Mouse (Mus musculus) hematopoietic stem cell, adult 5-6 weeks (primary cell): ENCODE results near the gene March10. TPM values are rescaled to one million over a fixed set of nuclear protein-coding genes. Genes with fewer than 3 reads are reported as not detected.

Source experiments
- ATAC-seq, 2 experiments: fragments of 125-278 bp in 1 of 2; replicated peaks in 1 of 2; 2 replicates each; pipeline ENCODE4 v1.8.0; 2016 to 2017; ENCODE audit warnings: inconsistent platforms in 2 of 2, mild to moderate bottlenecking in 2 of 2, moderate number of reproducible peaks in 2 of 2, low read depth in 1 of 2, moderate TSS enrichment in 1 of 2; ENCODE audit not compliant: low FRiP score in 2 of 2, poor library complexity in 2 of 2, severe bottlenecking in 2 of 2, insufficient read depth in 1 of 2, low TSS enrichment in 1 of 2
- total RNA-seq: library from RNA; stranded (forward); fragments of 172-1452, 232-1000 nt; gene quantifications from 2 replicates; pipeline ENCODE4 v1.2.3, GENCODE M21; 2017

Gene March10
- not detected in 2 replicates for total RNA-seq

DNA sequence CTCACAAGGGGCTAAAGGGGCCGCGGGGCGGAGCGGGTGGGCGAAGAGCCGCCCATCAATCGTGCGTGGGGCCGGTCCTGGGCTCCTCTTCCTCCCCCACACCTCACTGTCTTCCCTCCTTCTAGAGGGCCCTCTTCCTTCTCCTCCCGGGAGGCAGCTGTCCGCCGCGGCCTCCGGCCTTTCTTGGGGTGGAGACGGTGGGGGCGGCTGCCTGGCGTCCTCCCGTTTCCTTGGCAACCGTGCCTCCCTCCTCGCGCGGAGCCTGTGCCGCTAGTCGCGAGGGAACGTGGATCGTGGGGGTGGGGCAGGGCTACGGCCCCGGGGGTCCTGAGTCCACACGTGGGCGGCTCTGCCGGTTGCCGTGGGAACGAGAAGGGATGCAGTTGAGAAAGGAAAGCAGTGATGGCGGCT lies at the start of gene March10:
Gene March10 (minus strand): TSS at position 239 of the 411 bp plus-strand sequence.
- ATAC-seq: no peak

DNA sequence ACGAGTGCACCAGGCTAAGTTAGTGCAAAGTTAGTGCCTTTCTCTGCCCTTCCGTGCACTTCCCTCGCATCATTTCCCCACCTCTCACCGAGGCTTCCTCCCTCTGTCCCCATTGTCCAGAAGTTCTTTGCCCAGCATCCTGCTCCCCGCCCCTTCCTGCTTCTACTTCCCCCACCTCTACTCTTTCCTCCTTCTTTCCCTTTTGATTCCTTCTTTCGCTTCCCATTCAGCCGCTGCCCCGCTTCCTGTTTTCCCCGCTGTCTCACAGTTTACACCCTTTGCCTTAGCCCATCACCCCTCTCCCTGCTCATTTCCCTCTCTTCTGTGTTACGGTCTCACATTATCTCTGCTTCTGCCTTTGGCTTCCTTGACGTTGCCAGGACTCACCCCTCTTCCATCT lies 49.8 kb upstream of the March10 start:
- ATAC-seq: no peak

DNA sequence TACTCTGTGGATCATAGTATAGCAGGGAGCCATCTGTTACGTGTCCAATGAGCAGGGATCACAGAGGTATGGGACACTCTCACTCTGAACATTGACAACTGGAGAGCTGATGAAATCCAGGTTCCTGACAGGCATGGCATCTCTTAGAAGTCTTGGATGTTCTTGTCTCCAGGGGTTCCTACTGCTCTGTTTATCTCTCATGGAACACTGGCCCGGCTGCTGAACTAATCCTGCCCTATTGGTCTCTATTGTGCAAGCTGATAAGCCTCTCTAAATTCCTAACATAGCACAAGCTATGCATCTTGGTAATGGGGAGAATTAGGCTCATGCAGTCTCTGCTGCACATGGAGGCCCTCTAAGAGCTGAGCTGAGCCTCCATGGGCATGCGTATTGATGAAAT lies 48.5 kb upstream of the March10 start:
- no peak for ATAC-seq

DNA sequence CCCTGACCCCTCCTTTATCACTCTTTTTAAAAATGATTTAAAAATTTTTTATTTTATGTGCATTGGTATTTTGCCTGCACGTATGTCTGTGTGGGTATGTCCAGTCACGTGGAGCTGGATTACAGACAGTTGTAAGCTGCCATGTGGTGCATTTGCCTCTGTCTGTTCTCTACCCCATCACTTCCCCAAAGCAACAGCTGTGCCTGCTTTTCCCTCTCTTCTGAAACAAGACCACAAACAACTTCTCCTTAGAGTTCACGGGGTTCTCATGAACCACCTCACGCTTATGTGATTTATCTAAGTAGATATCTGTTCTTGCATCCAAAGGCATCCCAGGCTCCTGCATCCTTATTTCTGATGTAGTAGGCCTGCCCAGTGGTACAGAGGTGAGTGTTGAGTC lies 45.8 kb upstream of the March10 start:
- ATAC-seq: peak; percentile 46 to 51; a peak in 3 of 4 replicates

DNA sequence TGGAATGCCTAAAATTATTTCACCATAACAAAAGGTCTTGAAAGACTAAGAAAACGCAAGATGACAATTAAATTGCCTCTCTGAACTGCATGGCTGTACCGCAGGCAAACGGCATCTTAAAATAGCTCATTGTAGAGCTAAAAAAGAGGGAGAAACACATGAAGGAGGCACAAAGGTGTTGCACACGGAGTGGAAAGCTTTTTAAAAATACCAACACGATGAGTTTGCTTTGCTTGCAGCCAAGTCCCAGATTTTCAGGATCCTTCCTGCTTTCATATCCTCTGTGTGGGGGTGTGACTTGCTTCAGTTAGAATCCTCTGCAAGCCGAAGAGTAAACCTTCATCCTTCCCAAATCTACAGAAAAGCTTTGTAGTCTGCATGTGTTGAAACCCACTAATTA lies 41.0 kb upstream of the March10 start:
- no peak for ATAC-seq

DNA sequence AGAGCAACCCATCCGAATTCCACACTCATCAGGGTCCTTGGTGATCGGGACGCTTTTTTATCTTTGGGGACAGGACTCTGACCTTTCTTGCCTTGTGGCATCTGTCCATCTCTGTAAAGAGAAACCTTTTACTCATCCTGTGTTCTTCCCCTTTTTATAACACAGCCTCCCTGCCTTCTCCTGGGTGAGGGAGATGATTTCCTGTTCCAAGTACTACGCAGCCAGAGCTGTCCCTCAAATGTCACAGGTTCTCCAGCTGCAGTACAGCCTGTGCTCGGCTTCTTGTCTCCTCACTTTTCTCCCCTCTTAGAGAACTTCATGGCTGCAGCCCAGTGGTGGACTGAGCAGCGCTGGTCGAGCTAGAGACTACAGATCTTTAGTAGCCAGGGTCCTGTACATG lies 40.1 kb upstream of the March10 start:
- ATAC-seq: peak in 1 of 2 experiments; percentile 37; a peak in 1 of 4 replicates

DNA sequence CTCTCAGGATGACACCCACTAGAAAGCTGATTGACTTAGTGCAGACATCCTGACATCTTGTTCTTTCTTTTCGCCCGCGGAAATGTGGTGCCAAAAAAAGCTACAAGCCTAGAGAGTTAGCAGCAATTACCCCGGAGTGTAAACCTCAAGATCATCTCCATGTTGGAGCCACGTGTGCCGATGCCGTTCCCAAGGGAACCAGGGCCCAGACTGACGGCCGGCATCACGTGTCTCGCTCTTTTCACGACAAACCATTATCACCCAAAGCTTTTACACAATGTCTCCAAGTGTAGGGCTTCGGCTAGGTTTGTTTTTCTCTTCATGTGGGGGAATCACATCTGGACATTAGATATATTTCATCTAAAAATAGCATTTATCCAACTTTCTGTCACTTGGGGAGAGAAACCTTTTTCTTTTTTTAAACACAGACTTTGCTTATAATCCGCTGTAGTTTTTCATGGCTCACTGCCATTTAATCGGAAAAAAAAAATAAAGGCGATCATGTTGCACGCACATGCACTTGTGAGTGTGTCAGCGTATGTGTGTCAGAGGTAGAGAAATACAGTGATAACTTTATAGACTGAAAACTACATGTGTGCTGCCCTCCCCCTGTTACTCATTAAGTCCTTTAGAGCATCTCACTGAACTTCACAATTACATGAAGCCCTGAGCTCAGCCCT lies 39.2 kb upstream of the March10 start:
- no peak for ATAC-seq

DNA sequence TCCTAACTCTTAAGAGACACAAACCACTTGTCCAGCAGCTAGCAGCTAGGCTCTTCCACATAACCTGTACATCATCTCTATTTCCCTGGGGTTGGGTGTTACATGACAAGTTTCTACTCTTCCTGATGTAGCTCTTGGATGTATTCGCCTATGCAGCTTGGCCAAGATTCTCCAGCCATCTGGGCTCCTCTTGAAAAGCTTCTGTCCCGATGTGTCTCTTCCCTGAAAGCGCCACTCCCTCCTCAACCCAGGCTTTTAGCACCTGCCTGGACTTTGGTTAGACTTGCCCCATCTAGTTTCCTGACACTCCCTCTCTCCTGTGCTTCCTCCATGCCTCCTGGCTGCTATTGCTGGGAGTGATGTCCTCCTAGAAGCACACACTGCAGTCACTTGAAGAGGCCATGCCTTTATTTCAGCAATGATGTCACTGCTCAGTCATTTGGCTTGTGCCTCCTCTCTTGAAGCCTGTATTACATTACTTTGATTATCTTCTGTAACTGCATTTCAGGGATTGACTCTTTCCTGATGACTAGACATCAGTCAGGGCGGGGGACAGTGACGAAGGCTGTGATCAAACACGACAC lies 38.3 kb upstream of the March10 start:
- no peak for ATAC-seq

DNA sequence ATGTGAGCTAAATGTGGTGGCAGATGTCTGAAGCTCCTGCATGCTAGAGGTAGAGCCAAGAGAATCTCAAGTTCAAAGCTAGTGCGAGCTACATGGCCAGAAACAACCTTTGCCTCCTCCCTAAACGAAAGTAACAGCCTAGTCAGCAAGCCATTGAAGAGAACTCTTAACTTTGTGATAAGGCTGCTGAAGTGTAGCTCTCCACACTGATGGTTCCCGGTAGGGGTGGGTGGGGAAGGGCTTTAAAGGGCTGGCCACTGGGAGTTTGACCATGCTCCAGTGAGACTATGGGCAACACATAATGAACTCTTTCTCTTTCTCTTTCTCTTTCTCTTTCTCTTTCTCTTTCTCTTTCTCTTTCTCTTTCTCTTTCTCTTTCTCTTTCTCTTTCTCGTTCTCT lies 35.9 kb upstream of the March10 start:
- no peak for ATAC-seq

DNA sequence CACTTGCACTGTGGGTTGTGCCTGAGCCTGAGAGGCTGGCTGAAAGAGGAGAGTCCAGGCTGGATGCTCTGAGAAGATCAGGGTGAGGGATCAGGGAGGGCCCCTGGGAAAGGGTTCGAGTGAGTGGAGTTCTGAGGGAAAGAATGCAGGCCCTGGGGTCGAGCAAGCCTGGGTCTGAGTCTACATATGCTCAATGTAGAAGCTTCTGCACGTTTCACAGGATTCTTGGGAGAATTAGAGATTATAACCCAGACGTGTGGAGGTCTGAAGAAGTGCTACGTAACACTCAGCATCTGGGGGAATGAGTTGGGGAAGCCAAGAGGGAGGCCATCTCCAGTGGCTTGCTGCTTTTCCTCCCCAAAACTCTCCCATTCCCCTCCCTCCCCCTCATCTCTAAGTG lies 34.4 kb upstream of the March10 start:
- ATAC-seq: no peak

DNA sequence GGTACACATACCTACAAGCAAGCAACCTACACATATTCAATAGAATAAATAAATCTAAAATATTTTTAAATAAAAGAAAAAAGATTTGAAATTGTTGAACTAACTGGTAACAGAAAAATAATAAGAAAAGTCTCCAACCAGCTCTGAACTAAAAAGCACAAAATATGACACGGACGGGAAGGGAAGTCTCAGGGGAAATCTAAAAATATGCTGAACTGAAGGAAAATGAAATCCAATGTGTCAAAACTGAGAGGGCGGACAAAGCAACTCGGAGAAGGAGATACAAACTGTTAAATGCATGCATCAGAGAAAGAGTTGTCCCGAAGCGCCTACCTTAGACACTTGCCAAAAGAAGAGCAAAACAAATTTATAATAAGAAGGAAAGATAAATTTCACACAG lies 28.9 kb upstream of the March10 start:
- ATAC-seq: no peak

DNA sequence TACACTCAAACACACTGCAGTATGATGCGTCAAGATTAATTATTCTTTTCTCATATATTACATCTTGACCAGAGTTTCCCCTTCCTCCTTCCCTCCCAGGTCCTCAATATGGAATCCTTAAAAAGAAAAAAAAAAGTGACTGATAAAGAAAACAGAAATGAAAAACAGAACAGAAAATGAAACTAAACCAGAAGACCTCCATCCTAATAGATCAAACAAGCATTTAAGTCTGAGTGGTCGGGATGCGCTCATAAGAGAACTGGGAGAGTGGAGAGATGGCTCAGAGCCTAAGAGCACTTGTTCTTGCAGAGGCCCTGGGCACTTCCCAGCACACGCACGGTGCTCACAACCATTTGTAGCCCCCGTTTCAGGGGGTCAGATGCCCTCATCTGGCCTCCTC lies 28.5 kb upstream of the March10 start:
- ATAC-seq: no peak

DNA sequence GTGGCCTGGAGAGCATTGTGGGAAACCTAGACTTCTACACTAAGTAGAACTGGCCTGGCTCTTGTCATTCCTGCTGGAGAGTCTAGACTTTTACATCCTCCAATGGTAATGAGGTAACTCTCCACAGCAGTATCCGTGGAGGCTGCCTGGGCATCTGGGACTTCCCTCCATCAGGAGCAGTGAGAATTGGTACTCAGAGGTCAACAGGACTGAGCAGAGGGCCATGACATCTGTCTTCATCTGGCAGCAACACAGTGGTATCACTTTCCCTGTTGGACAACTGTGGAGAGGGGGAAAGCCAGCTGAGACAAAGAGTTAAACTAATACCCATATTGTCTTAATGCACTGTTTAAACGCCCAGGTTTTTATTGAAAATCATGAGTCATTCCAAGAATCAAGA lies 26.2 kb upstream of the March10 start:
- ATAC-seq: no peak

DNA sequence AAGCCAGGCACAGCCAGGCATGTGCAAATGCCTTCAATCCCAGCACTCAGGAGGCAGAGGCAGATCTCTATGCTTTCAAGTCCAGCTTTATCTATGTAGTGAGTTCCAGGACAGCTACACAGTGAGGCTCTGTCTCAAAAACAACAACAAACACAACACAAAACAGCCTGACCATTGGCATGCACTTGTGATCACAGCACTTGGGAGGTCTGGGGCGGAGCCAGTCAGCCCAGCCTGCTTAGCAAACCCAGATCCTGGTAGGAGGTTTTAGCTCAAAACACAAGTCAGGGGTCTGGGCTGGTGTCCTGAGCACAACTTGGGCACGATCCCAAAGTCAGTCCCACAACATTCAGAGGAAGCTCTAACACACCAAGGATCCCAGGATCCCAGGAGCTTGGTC lies 18.2 kb upstream of the March10 start:
- ATAC-seq: no peak

DNA sequence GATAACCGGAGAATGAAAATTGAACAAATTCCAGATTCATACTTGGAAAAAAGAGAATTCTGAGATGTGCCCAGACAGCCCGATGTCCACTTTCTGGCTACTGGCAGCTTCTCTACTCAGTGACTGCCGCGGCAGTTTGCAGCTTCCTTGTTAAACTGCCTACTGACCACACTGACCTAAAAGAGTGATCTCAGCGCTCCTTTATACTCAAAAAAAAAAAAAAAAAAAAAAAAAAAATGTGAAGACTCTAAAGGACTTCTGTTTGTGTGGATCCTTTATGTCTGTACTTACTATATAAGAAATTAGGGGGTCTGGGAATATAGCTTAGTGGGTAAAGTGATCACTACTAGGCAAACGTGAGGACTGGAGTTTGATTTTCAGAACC lies 17.8 kb upstream of the March10 start:
- ATAC-seq: no peak

DNA sequence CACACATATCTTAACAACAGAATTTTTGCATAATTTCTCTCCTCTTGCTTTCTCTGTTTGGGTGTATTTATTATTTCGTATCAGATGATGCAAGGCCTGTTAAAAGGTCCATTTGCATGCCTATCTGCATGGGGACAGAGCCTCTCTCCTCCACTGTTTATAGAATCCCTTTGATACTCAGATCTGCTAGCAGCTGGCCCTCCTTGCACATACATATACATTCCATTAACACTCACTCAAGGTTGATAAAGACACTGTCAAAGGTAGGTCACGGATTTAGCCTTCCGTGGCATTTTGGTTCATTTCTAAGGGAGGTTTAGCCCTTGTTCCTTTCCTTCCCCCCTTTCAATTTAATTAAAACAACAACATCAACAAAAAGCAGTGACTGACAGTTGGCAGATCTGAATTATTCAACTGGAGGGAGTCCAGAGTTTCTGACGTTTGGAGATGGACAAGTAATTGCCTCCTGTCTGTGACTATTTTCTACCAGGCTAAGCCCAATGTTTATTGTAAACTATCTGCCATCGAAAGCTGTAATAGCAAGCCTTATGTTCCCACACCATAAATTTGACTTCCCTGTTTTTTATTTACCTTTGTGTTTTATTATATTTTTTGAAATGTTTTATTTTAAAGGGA lies 17.3 kb upstream of the March10 start:
- no peak for ATAC-seq

DNA sequence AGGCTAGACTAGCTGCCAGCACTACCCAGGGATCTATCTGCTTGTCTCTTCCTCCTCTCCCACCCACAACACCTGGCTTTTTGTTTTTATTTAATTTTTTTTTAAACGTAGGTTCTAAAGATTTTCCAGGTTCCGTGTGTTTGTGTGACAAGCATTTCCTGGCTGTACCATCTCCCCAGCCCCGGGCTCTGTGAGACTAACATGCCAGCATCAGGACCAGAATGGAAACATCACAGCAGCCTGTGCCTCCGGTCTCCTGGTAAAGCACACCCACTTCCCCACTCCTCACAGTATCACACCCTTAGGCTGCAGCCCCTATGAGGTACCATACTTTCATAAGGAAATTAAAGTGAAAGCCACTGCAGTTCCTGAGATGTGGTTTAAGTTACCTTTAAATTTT lies 16.1 kb upstream of the March10 start:
- ATAC-seq: no peak

DNA sequence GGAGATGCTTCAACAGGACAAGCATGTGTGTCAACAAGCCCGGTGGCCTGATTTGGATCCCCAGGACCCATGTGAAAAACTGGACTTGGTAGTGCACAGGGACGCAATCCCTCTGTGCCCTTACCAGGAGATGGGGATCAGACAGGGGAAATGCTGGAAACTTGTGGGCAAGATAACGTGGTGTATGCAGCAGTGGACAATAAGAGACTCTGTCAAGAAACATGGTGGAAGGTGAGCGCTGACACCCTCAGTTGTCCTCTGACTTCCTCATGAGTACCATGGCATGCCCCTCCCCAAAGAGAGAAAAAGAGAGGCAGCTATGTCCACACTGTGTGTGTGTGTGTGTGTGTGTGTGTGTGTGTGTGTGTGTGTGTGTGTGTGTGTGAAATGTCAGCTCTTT lies 14.4 kb upstream of the March10 start:
- no peak for ATAC-seq

DNA sequence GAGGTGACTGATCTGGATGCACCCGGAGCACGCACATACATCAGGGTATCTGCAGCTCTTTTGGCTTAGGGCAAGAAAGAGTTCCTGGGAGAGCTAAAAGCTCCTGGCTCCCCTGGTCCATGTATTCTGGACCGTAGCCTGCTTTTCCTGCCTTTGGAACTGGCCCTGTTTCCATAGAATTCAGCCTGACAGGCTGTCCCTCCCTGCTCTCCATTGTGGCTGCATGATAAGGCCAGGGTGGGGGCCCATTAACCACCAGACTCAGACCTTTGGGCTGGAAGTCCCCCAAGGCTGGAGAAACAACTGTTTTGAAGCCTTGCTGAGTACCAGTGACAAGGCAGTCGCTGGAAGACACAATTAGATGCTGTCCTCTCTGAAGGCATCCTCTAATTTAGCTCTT lies 13.0 kb upstream of the March10 start:
- no peak for ATAC-seq
